Mouse (Mus musculus) small intestine, adult 2 months (tissue): Measurements from ENCODE around the gene Ccdc69.
"Not testable (repeated sequence)": the region's sequence is repeated elsewhere in the genome, so short reads cannot be mapped to it uniquely, and the experiment has no call there.

Experiments
- CTCF ChIP-seq: fragments of 200-500 bp; IDR thresholded peaks from 2 replicates; pipeline ENCODE4 v1.5.1; 2012; ENCODE audit warnings: low read depth, mild to moderate bottlenecking, control low read depth, inconsistent platforms, low read length, moderate library complexity, mixed read lengths; ENCODE audit not compliant: insufficient replicate concordance, insufficient read length; ENCODE audit errors: extremely low read depth
- POLR2A ChIP-seq: fragments of 200-500 bp; IDR thresholded peaks from 2 replicates; pipeline ENCODE4 v1.6.1; 2012; ENCODE audit warnings: low read depth, mild to moderate bottlenecking, control low read depth, inconsistent platforms, low read length, moderate library complexity

DNA sequence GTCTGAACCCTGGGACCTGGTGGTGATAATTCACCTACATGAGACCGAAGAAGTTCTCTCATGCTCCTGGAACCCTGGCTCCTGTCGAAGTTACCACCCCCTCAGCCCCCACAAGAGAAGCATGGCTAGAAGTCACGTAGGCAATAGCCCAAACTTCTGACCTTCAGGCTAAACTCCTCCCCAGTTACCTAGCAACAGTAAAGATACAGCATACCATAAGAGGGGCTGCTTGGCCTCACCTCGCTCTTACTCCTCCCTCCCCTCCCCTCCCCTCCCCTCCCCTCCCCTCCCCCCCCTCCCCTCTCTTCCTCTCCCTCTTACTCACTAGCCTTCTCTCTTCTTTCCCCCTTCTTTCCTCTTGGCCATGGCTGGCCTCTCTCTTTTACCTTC, 35.9 kb upstream of the Ccdc69 start:
- TF ChIP-seq CTCF, POLR2A: not testable (repeated sequence)
